Comparison of ENCODE assay signal across 9 mouse cellular contexts in the genomic region with DNA sequence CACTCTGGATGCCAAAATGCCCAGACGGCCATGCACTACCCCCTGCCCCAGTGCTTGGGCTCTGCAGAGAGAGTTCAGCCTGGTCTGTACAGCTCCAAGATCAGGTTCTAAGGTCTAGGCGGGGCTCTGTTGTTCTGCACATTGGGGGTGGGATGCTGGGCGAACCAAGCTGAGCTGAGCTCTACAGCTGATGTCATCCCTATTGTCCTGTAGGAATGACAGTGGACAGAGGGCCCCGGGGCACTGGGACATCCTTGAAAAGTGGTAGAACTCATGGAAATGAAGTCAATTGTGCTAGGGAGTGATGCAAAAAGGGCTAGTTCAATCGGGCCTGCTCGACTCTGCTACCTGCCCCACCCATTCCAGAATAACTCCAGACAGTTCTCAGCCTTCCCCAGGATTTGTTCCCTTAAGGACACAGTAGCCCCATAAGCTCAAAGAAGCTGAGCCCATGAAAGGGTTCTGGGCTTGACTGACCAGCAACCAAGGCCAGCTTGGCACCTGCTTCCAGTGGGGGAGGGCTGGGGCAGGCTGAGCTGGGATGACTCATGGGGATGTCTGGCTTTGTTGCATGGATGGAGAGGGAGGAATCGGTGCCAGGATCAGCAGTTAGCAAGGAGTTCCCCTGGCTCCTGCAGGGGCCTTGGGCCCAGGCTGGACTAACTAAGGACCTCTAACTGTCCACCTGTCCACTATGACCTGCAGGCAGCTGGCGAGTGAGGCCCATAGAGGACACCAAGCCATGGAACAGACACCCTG. TPM values are rescaled to one million over a fixed set of nuclear protein-coding genes. Genes with fewer than 3 reads are reported as not detected.
DNase-seq lines count a peak whose midpoint lies in the region; ATAC-seq and TF ChIP-seq lines count a peak whose summit lies in the region.
"Had no signal": no experiment of that assay in that cellular context is flagged by ENCODE, and none has a peak within 500 bp of the region (broad histone marks: within the 10 kb centered on the region; RNA-seq: fewer than 3 reads in every experiment).

No protein-coding gene starts in this region.

- peak overlapping the region; percentile 33; the same call in 1 of the 2 replicates for H3K27ac ChIP-seq in intestine, embryonic 14.5 days (ENCODE audit: low read depth)
- no peak overlapping the region for H3K27ac ChIP-seq in intestine, postnatal 0 days (ENCODE audit: low read depth, low read length)
- no peak overlapping the region for H3K27ac ChIP-seq in ES-E14 (ENCODE audit: insufficient read depth, low read depth, low read length, poor library complexity, severe bottlenecking)
- no peak overlapping the region for H3K27ac ChIP-seq in cerebellum, adult 2 months (ENCODE audit: insufficient read depth, low read length)
- peak overlapping the region; percentile 85 for H3K27ac ChIP-seq in heart, embryonic 13.5 days (replicated peaks)
- 0 out of 2 replicates have a peak overlapping the region, but pooled peaks have one; percentile 14 for H3K27ac ChIP-seq in limb, embryonic 15.5 days

- no peak for DNase-seq in intestine, embryonic 14.5 days (ENCODE audit: low spot score)
- DNase-seq in ES-E14 (ENCODE audit: low read depth, low spot score), result peak; percentile 39
- DNase-seq in cerebellum, adult 2 months, result peak; percentile 79 to 92
- peak; percentile 71 for DNase-seq in testis, postnatal 14 days (ENCODE audit: low spot score)
- no peak for DNase-seq in embryo, embryonic 10 days (ENCODE audit: low spot score)

- peaks cover 64% of the 10 kb centered on the region for H3K4me1 ChIP-seq in intestine, embryonic 14.5 days (replicated peaks; ENCODE audit: control insufficient read depth, insufficient read depth, low read length)
- peaks cover 13% of the 10 kb centered on the region; the same call in 1 of the 2 replicates for H3K4me1 ChIP-seq in intestine, postnatal 0 days (replicated peaks; ENCODE audit: control insufficient read depth, insufficient read depth, low read length)
- peaks cover 7 to 52% of the 10 kb centered on the region in 2 experiments; a peak in 3 of 4 replicates for H3K4me1 ChIP-seq in ES-E14 (ENCODE audit: control insufficient read depth in 2 of 2, insufficient read depth in 2 of 2, low read length in 2 of 2, poor library complexity in 1 of 2)
- peaks cover 37% of the 10 kb centered on the region for H3K4me1 ChIP-seq in cerebellum, adult 2 months (ENCODE audit: control insufficient read depth, insufficient read depth, low read length)
- H3K4me1 ChIP-seq in heart, embryonic 13.5 days, result peaks cover 97% of the 10 kb centered on the region
- H3K4me1 ChIP-seq in limb, embryonic 15.5 days, result peaks cover 52% of the 10 kb centered on the region

- no peak for TF ChIP-seq CTCF in intestine, postnatal 0 days (IDR thresholded peaks at IDR 0.05; ENCODE audit: low read depth)
- TF ChIP-seq CTCF in cerebellum, adult 2 months (IDR thresholded peaks at IDR 0.05; ENCODE audit: borderline replicate concordance, insufficient read depth, low read depth, low read length), result no peak

- no peak overlapping the region for H3K4me3 ChIP-seq in intestine, embryonic 14.5 days (ENCODE audit: low read depth, low read length)
- H3K4me3 ChIP-seq in intestine, postnatal 0 days (ENCODE audit: low read depth, low read length), result no peak overlapping the region
- no peak overlapping the region for H3K4me3 ChIP-seq in ES-E14 (ENCODE audit: insufficient read depth in 1 of 2, low read depth in 1 of 2, low read length in 2 of 2, poor library complexity in 1 of 2, severe bottlenecking in 1 of 2)
- H3K4me3 ChIP-seq in cerebellum, adult 2 months (replicated peaks; ENCODE audit: insufficient read depth, low read depth, low read length), result no peak overlapping the region
- no peak overlapping the region for H3K4me3 ChIP-seq in heart, embryonic 13.5 days
- no peak overlapping the region for H3K4me3 ChIP-seq in limb, embryonic 15.5 days

- WGBS in intestine, embryonic 14.5 days, result 73% methylated on average over 8 of the region's 8 CpGs
- WGBS in intestine, postnatal 0 days, result 67% methylated on average over 8 of the region's 8 CpGs
- WGBS in cerebellum, adult 2 months, result 39% methylated on average over 8 of the region's 8 CpGs
- 61% methylated on average over 8 of the region's 8 CpGs for WGBS in heart, embryonic 13.5 days
- 71% methylated on average over 8 of the region's 8 CpGs for WGBS in limb, embryonic 15.5 days

- no peaks in the 10 kb centered on the region for H3K27me3 ChIP-seq in intestine, embryonic 14.5 days (replicated peaks; ENCODE audit: control insufficient read depth, insufficient read depth, low read length)
- H3K27me3 ChIP-seq in intestine, postnatal 0 days (replicated peaks; ENCODE audit: control insufficient read depth, insufficient read depth, low read length), result no peaks in the 10 kb centered on the region
- no peaks in the 10 kb centered on the region for H3K27me3 ChIP-seq in cerebellum, adult 2 months (ENCODE audit: control insufficient read depth, insufficient read depth, low read length)
- no peaks in the 10 kb centered on the region for H3K27me3 ChIP-seq in heart, embryonic 13.5 days (replicated peaks)
- no peaks in the 10 kb centered on the region for H3K27me3 ChIP-seq in limb, embryonic 15.5 days

- no peaks in the 10 kb centered on the region for H3K9me3 ChIP-seq in intestine, embryonic 14.5 days (ENCODE audit: control insufficient read depth, low read length)
- no peaks in the 10 kb centered on the region for H3K9me3 ChIP-seq in intestine, postnatal 0 days (ENCODE audit: control insufficient read depth)
- H3K9me3 ChIP-seq in ES-E14 (ENCODE audit: control insufficient read depth, insufficient read depth, low read depth, low read length), result no peaks in the 10 kb centered on the region
- H3K9me3 ChIP-seq in heart, embryonic 13.5 days, result no peaks in the 10 kb centered on the region
- no peaks in the 10 kb centered on the region for H3K9me3 ChIP-seq in limb, embryonic 15.5 days

- no peak overlapping the region for H3K4me2 ChIP-seq in intestine, embryonic 14.5 days (ENCODE audit: low read length)
- H3K4me2 ChIP-seq in intestine, postnatal 0 days (replicated peaks; ENCODE audit: low read depth), result no peak overlapping the region
- no peak overlapping the region for H3K4me2 ChIP-seq in heart, embryonic 13.5 days
- no peak overlapping the region for H3K4me2 ChIP-seq in limb, embryonic 15.5 days

- in situ Hi-C loops in ES-E14 (cut with MboI; ENCODE audit: low sequenced_read_pairs in 2 of 2, unreplicated experiment in 2 of 2), result no loop called here

- no peak for TF ChIP-seq POLR2A in cerebellum, adult 2 months (IDR thresholded peaks at IDR 0.05; ENCODE audit: borderline replicate concordance, insufficient read depth, low read length)

- H3K9ac ChIP-seq in intestine, embryonic 14.5 days (ENCODE audit: low read length), result no peak overlapping the region
- no peak overlapping the region for H3K9ac ChIP-seq in intestine, postnatal 0 days (ENCODE audit: low read depth, low read length)
- no peak overlapping the region for H3K9ac ChIP-seq in ES-E14 (ENCODE audit: insufficient read depth, low read depth, low read length, poor library complexity, severe bottlenecking)
- H3K9ac ChIP-seq in heart, embryonic 13.5 days, result peak overlapping the region; percentile 47
- no peak overlapping the region for H3K9ac ChIP-seq in limb, embryonic 15.5 days

- no peak for ATAC-seq in intestine, embryonic 14.5 days (replicated peaks; ENCODE audit: low FRiP score, low TSS enrichment, low read depth)
- ATAC-seq in intestine, postnatal 0 days, result no peak
- ATAC-seq in heart, embryonic 13.5 days (ENCODE audit: extremely low read depth, insufficient number of reproducible peaks, low FRiP score, low TSS enrichment), result no peak
- no peak for ATAC-seq in limb, embryonic 15.5 days (ENCODE audit: insufficient number of reproducible peaks, low FRiP score, low TSS enrichment, low read depth)

- no peaks in the 10 kb centered on the region for H3K36me3 ChIP-seq in intestine, embryonic 14.5 days (ENCODE audit: control insufficient read depth, insufficient read depth, low read length)
- no peaks in the 10 kb centered on the region for H3K36me3 ChIP-seq in intestine, postnatal 0 days (ENCODE audit: control insufficient read depth, insufficient read depth)
- H3K36me3 ChIP-seq in ES-E14 (ENCODE audit: control insufficient read depth, insufficient read depth, low read length, poor library complexity, severe bottlenecking), result no peaks in the 10 kb centered on the region
- H3K36me3 ChIP-seq in heart, embryonic 13.5 days, result no peaks in the 10 kb centered on the region
- H3K36me3 ChIP-seq in limb, embryonic 15.5 days, result no peaks in the 10 kb centered on the region

TF ChIP-seq in ES-E14, 5 proteins besides CTCF, POLR2A, EP300 and RAD21 (continues in another document):
- no peak for TF ChIP-seq CHD2 (IDR thresholded peaks at IDR 0.05; ENCODE audit: low read depth, low read length)

RNA-seq across cellular contexts. Expression of gene Tspan32, which starts 8.8 kb away (rescaled TPM):
- polyA plus RNA-seq in intestine, embryonic 14.5 days (2014; fragmentation: Nextera tagmentation; extraction: Ambion mirVana), result 1.5 and 1.6 TPM in 2 replicates
- polyA plus RNA-seq in intestine, postnatal 0 days (2015; fragmentation: Nextera tagmentation; extraction: Ambion mirVana), result 0.74 and 0.77 TPM in 2 replicates
- 2.4 and 4.3 TPM in 2 replicates for total RNA-seq in ES-E14 (2012; rRNA removed)
- 0.25 and 0.32 TPM in 2 replicates for polyA plus RNA-seq in cerebellum, adult 2 months (2012; rRNA removed)
- polyA plus RNA-seq in heart, embryonic 13.5 days (2015; fragmentation: Nextera tagmentation; extraction: Ambion mirVana), result 4.9 and 5.9 TPM in 2 replicates
- polyA plus RNA-seq in limb, embryonic 15.5 days (2015; fragmentation: Nextera tagmentation; extraction: Ambion mirVana), result 7.2 and 8.3 TPM in 2 replicates

RNA-seq across cellular contexts. Expression of gene Cd81, which starts 38.9 kb away (rescaled TPM):
- polyA plus RNA-seq in intestine, embryonic 14.5 days (2014; fragmentation: Nextera tagmentation; extraction: Ambion mirVana), result 457 and 534 TPM in 2 replicates
- 212 and 216 TPM in 2 replicates for polyA plus RNA-seq in intestine, postnatal 0 days (2015; fragmentation: Nextera tagmentation; extraction: Ambion mirVana)
- total RNA-seq in ES-E14 (2012; rRNA removed), result 403 and 951 TPM in 2 replicates
- 841 and 916 TPM in 2 replicates for polyA plus RNA-seq in cerebellum, adult 2 months (2012; rRNA removed)
- polyA plus RNA-seq in heart, embryonic 13.5 days (2015; fragmentation: Nextera tagmentation; extraction: Ambion mirVana), result 750 and 845 TPM in 2 replicates
- polyA plus RNA-seq in limb, embryonic 15.5 days (2015; fragmentation: Nextera tagmentation; extraction: Ambion mirVana), result 692 and 762 TPM in 2 replicates

RNA-seq across cellular contexts. Expression of gene Ascl2, which starts 44.5 kb away (rescaled TPM):
- 11.3 and 13.9 TPM in 2 replicates for polyA plus RNA-seq in intestine, embryonic 14.5 days (2014; fragmentation: Nextera tagmentation; extraction: Ambion mirVana)
- 5.4 and 6.8 TPM in 2 replicates for polyA plus RNA-seq in intestine, postnatal 0 days (2015; fragmentation: Nextera tagmentation; extraction: Ambion mirVana)
- 5.4 and 7.5 TPM in 2 replicates for total RNA-seq in ES-E14 (2012; rRNA removed)
- 0.74 and 0.89 TPM in 2 replicates for polyA plus RNA-seq in cerebellum, adult 2 months (2012; rRNA removed)
- 0.33 and 0.52 TPM in 2 replicates for polyA plus RNA-seq in heart, embryonic 13.5 days (2015; fragmentation: Nextera tagmentation; extraction: Ambion mirVana)
- polyA plus RNA-seq in limb, embryonic 15.5 days (2015; fragmentation: Nextera tagmentation; extraction: Ambion mirVana), result 1.8 TPM in 2 replicates
- total RNA-seq: hematopoietic stem cell, adult 5-6 weeks had no signal

RNA-seq across cellular contexts. Expression of gene Tssc4, which starts 55.5 kb away (rescaled TPM):
- 59.1 and 60.3 TPM in 2 replicates for polyA plus RNA-seq in intestine, embryonic 14.5 days (2014; fragmentation: Nextera tagmentation; extraction: Ambion mirVana)
- polyA plus RNA-seq in intestine, postnatal 0 days (2015; fragmentation: Nextera tagmentation; extraction: Ambion mirVana), result 32.8 and 34.0 TPM in 2 replicates
- total RNA-seq in ES-E14 (2012; rRNA removed), result 51.0 and 64.3 TPM in 2 replicates
- polyA plus RNA-seq in cerebellum, adult 2 months (2012; rRNA removed), result 101 and 106 TPM in 2 replicates
- 58.2 and 60.7 TPM in 2 replicates for polyA plus RNA-seq in heart, embryonic 13.5 days (2015; fragmentation: Nextera tagmentation; extraction: Ambion mirVana)
- 97.1 and 98.8 TPM in 2 replicates for polyA plus RNA-seq in limb, embryonic 15.5 days (2015; fragmentation: Nextera tagmentation; extraction: Ambion mirVana)

Comparison
In these comparisons a context has a peak if more than half of its experiments do, and no peak if none do; other contexts are left out.
1. H3K27ac ChIP-seq: peak in intestine, embryonic 14.5 days (single experiment), heart, embryonic 13.5 days (single experiment) and limb, embryonic 15.5 days (single experiment); none in intestine, postnatal 0 days (single experiment), ES-E14 (single experiment) and cerebellum, adult 2 months (single experiment).
2. DNase-seq: peak in ES-E14 (single experiment), cerebellum, adult 2 months (2 of 2) and testis, postnatal 14 days (single experiment); none in intestine, embryonic 14.5 days (single experiment) and embryo, embryonic 10 days (single experiment).